Mouse (Mus musculus) spleen, adult 12 weeks (tissue): ENCODE results near the gene Nkain1.

Source experiments
- DNase-seq: peaks from one replicate; pipeline ENCODE4 v3.0.0; 2022; ENCODE audit warnings: low spot score

Nkain1 gene

GRCm38 (mm10) chr4:130574048-130574413 lies at the start of gene Nkain1:
Nkain1 (minus strand) TSS chr4:130574173.
- no peak for DNase-seq

DNA sequence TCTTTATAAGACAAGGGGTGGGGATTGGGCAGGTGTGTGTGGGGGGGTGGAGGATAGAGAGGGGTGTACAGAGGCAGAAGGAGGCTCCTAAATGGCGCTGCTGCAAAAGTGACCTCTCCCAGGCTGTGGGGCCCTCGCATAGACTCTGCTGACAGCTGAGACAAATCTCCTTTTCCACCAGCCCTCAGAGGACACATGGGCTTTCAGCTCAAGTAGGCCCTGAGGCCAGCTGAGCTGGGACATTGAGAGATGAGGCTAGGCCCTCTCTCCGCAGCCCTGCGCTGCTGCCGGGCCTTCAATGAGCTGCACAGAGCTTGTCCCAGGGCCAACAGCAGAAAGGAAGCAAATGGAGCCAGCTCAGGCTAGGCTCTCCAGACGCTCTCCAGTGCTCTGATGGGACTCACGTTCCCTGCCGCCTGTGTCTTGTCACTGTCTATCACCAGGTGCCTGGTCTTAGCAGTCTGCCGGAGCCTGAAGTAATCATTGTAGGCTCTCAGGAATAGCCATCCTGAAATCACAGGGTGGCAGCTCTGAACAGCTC lies 4.8 kb upstream of the Nkain1 start:
- no peak for DNase-seq

- DNase-seq = no peak
Measured at GRCm38 (mm10) chr4:130577081-130577480, 3.1 kb upstream of the Nkain1 start.

- no peak for DNase-seq
Measured at GRCm38 (mm10) chr4:130576247-130576931, 2.4 kb upstream of the Nkain1 start.

- no peak for DNase-seq
Measured at GRCm38 (mm10) chr4:130575533-130575932, 1.6 kb upstream of the Nkain1 start.

GRCm38 (mm10) chr4:130574861-130575460 lies 988 bp upstream of the Nkain1 start:
- no peak for DNase-seq

- DNase-seq = no peak
Measured at GRCm38 (mm10) chr4:130573351-130574047, 474 bp downstream of the Nkain1 start.

- no peak for DNase-seq
Measured at GRCm38 (mm10) chr4:130573012-130573350, 992 bp downstream of the Nkain1 start.

GRCm38 (mm10) chr4:130572545-130572944 lies 1.4 kb downstream of the Nkain1 start:
- no peak for DNase-seq

GRCm38 (mm10) chr4:130570941-130571720 lies 2.8 kb downstream of the Nkain1 start:
- DNase-seq = no peak

DNA sequence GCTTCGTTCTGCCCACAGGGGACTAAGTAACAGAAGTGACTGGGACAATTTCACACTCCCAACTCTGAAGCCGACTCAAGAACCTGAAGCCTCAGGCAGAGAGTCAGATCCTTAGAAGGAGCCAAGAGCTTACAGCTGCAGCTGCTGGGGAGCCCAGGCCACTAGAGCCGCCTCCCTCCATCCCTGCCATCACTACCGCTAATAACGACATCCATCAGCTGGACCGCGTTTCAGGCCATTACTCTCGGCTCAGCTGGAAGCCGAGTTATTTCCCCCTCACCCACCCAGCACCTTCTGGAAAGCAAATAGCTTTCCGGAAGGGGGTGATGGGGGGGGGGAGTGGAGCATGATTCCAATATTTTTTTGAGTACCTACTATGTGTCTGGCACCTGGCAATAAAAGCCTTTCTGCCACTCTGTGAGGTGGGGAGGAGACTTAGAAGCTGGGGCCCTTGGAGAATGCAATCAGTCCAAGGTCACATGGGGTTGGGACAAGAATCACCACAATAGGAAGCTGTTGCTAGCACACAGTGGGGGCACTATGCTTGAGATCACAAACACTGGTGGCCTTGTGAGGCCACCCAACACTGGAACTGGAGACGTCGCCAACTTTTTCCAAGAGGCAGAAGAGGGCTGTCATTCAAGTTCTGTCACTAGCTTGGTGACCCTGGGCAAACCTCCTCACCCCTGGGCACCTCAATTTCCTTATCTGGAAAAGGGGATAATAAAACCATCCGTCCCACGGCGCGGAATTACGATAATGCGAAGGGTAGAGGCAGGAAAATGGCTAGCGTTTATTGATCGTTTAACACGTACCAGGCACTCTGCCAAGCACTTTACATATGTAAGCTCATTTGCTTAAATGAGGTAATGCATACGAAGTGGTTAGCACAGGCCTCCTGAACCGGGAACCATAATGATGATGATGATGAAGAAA lies 5.7 kb downstream of the Nkain1 start:
- no peak for DNase-seq

GRCm38 (mm10) chr4:130563820-130564219 lies 10.2 kb downstream of the Nkain1 start:
- DNase-seq = no peak

DNA sequence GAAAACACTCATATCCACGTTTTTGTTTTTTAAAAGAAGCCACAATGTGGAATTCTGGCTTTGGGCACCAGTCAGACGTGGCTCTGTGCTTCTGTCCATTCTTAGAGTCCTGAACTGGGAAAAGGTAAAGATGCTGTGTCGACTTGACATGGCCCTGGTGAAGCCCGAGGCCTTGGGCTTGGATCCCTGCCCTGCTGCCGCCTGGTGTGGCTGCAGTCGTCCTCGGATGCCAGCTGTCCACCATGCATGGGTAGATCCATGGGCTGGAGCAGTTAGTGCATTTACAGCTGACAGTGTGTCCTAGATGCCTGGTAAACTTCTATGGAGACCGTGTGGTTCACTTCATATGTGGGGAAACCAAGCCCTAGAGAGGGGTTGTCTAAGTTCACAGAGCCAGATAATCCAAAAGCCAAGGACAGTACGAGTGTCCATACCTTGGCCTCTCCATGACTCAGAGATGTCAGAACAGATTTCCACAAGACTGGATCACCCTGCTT lies 10.7 kb downstream of the Nkain1 start:
- no peak for DNase-seq

GRCm38 (mm10) chr4:130560576-130561310 lies 13.2 kb downstream of the Nkain1 start:
- no peak for DNase-seq

DNA sequence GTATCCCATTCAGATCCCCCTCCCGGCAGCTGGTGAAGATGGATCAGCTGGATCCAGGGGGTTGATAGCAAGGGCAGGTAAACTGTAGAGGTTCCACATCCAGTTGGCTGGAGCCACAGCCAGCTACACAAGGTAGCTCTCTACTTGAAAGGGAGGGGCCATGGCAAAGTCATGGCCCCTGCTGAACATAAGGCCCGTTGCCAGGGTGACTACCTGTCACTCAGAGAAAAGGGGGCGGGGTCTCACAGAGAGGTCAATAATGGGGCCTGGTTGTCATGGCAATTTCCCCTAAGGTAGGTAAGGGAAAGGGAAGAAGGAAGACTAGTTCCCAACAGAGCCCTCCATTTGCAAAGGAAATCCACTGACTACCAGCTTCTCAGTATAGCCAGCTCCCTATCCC lies 14.8 kb downstream of the Nkain1 start:
- no peak for DNase-seq

GRCm38 (mm10) chr4:130557852-130558251 lies 16.1 kb downstream of the Nkain1 start:
- no peak for DNase-seq

DNA sequence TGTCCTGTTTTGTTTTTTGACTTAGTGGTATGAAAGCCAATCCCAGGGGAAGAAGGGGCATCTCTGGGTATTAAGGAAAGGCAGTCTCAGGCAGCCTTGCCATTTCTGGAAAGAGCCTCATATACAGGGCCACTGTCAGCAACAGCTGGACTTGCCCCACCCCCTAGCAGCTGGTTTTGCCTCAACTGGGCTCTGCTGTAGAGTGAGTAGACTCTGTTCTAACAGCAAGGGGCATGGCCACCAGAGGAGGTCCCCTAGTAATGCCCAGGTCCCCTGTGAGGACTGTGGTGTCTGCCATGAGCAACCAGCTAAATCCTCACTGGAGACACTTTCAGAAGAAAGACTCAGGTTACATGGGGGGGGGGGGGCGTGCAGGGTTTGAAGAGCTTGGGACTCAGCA lies 17.0 kb downstream of the Nkain1 start:
- no peak for DNase-seq

GRCm38 (mm10) chr4:130556224-130556623 lies 17.7 kb downstream of the Nkain1 start:
- no peak for DNase-seq

DNA sequence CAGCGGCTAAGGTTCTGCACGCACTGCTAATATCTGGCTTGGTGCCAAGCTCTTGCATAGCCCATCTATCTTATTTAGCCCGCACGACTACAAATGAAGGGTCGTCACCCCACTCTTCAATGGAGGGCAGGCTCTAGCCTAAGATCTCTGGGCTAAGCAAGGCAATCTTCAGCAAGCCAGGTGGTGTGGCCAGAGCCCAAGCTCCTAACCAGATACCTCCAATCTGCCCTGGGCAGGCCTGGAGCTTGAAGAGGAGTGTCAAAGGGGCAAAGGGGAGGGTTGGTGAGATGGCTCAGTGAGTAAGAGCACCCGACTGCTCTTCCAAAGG lies 20.9 kb downstream of the Nkain1 start:
- no peak for DNase-seq

DNA sequence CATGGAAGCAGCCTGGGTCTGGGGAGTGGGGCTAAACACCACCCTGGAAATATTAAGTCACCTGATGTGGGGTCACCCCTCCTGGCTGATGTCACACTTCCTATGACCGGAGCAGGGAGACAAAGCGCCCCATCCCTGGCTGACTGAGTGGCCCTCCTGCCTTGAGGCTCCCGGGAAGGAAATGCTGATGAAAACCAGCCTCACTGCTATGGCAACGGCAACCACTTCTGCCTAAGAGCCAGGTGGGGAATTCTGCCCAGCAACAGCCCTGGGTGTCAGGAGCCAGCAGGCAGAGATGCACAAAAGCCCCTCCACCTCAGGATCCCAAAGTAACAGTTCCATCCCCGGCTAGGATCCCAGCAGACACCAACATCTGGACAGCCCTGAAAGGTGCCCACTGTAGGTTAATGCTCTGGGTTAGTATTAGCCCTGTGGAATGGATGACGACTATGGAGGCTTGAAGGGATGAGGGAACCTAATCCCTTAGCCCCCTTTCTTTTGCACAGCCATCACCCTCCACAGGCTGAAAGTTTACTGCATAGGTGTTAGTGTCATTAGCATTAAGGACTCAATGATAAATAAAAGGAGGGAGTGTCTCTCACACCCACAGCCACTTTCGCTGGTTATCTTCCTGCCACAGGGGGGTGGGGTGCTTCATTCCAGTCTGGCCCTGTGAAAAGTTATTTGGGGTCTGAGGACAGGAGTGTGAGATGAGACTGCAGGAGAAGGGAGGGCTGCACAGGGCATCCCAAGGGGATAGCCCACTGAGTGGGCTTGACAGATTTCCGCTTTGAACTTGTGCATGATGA lies 21.5 kb downstream of the Nkain1 start:
- no peak for DNase-seq
